Mouse (Mus musculus) liver, postnatal 0 days (tissue): ENCODE results near the gene Dchs1.

Experiments
- CTCF ChIP-seq: sonication (generic); IDR thresholded peaks from 2 replicates; pipeline ENCODE4 v1.5.1; 2016; ENCODE audit warnings: antibody characterized with exemption, low read depth
- EP300 ChIP-seq: IDR thresholded peaks from 2 replicates; pipeline ENCODE4 v1.6.1; 2016; ENCODE audit warnings: antibody characterized with exemption, low read depth, mild to moderate bottlenecking

- TF ChIP-seq CTCF (no peak), EP300 (no peak)
Observed at GRCm38 (mm10) chr7:105726980-105727325, 60.5 kb downstream of the Dchs1 start.
